Mouse (Mus musculus): ENCODE data around the gene Ncbp1.

DNA sequence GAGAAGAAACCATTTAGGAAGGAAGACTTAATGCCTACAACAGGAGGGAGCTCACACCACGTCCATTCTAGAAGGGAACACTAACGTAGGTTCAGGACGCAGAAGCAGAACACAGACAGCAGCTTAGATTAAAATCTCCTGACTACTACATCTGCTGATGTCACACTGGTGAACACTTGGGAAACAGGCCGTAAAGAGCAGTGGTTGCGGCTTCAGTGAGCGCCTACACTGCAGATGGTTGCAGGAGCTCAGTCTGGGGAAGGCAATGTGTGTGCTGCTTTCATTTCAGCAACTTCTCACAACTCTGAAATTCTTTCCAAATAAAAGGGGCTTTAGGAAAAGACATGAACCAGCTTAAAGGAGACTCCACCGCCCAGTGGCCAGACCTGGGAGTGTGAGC lies 39.1 kb downstream of the Ncbp1 start:
- no peak for TF ChIP-seq CTCF (IDR thresholded peaks at IDR 0.05; ENCODE audit: insufficient read depth, low read depth, low read length)
- no peak for TF ChIP-seq POLR2A (IDR thresholded peaks at IDR 0.05; ENCODE audit: insufficient read depth, low read depth, low read length)

Data from olfactory bulb, adult 2 months (tissue).